Mouse (Mus musculus) brain, embryonic 14.5 days (tissue): Measurements from ENCODE around the gene Afmid. TPM values are rescaled to one million over a fixed set of nuclear protein-coding genes. Genes with fewer than 3 reads are reported as not detected.

Experiments
- DNase-seq: peaks from one replicate; pipeline ENCODE4 v3.0.0-alpha.2; 2011; ENCODE audit warnings: low read depth
- CTCF ChIP-seq: fragments of 200-500 bp; IDR thresholded peaks from 2 replicates; pipeline ENCODE4 v1.5.1; 2012; ENCODE audit warnings: inconsistent platforms, mild to moderate bottlenecking, moderate library complexity, borderline replicate concordance; ENCODE audit not compliant: insufficient read depth, insufficient read length; ENCODE audit errors: extremely low read depth
- POLR2A ChIP-seq: fragments of 200-500 bp; IDR thresholded peaks from 2 replicates; pipeline ENCODE4 v1.6.1; 2012; ENCODE audit warnings: mild to moderate bottlenecking, inconsistent platforms, borderline replicate concordance; ENCODE audit not compliant: poor library complexity, insufficient read depth, insufficient read length, severe bottlenecking; ENCODE audit errors: extremely low read depth
- polyA plus RNA-seq: library from polyadenylated mRNA; depleted of rRNA; stranded (reverse); fragments of >200 nt; gene quantifications from 2 replicates; pipeline ENCODE4 v1.2.3, GENCODE M21; 2012

Gene Afmid
- polyA plus RNA-seq, 1 experiment, result 4.5 TPM

DNA sequence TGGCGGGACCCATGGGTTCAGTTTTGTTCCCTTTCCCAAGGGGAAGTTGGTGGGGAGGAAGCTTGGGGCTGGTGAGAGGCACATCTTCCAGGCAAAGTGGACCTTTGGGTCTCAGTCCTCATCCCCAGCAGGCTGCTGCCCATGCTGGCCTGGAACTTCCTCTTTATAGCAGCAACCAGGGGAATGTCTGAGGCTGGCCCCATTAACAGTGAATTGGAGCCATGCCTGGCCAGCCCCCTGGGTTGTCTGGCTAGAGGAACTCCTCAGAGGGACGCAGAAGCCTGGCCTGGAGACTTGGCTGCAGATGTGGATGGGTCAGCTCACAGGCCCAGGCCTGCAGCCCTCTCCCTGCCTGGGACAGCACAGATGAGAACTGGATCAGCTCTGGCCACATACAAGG is 39.1 kb downstream of the Afmid start:
- no peak for DNase-seq
- TF ChIP-seq CTCF (no peak), POLR2A (no peak)

DNA sequence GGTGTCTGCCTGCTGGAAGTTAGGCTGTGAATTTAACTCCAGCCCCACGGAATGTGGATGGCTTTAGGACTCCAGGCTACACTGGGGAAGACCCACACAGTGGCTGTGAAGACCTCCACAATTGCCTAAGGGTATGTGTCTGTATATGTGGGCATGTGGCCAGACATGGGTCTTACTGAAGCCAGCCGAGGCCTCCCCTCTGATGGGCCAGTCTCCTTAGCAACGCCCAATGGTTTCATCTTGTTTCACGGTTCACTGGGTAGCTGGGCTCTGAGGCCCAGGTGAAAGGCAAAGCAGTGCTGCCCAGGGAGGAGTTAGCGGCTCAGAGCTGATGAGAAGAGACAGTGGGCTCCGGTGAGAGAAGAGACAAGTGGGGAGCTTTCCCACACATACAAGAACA is 40.3 kb downstream of the Afmid start:
- no peak for TF ChIP-seq CTCF
- DNase-seq, result peak; percentile 80

DNA sequence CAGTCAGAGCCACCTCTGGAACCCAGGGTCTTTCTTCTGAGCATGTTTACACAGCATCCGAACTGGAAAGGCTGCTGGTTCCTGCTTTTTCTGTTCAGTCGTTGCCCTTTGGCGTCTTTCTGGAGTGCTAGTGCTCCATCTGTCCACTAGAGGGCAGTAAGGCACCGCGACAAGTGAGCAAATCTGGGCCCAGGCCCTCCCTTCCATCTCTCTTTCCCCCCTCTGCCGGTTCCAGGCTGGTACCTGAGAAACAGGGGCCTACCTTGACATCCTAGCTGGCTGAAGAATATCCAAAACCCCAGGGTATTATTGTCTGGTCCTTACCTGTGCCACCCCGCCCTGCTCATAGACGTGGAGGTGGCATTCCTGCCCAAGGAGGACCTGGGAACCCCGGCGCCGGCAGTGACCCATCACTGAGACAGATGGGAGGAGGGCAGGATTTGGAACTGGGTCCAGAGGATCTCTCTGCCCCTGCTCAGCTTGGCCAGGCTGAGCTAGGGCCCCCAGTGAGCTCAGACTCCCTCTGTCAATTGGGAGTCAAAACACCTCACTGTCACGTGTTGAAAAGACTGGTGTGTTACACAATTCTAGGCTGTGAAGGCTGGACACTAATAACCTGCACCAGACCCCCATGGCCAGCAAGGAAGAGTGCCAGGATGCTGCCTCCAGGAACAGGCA is 45.1 kb downstream of the Afmid start:
- TF ChIP-seq POLR2A (no peak), CTCF (peak; percentile 99)
- DNase-seq, result peak; percentile 87

DNA sequence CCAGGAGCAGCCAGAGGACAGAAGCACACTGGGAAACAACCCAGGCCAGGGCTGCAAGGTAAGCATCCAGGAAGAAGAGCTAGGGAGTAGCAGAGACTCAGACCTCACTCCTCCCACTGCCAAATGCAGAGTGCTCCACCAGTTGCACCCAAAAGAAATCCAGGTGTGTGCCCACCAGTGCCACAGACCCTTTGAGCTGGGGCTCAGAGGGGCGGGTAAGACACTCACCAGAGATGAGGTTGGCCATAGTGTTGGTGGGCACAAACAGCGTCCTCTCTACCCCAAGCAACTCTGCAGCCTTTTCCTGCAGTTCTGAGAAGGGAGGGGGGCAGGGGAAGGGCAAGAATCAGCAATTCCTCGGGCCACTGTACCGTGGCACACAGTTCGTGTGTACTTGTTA is 45.7 kb downstream of the Afmid start:
- no peak for TF ChIP-seq POLR2A
- TF ChIP-seq CTCF, result no peak
- DNase-seq, result no peak

DNA sequence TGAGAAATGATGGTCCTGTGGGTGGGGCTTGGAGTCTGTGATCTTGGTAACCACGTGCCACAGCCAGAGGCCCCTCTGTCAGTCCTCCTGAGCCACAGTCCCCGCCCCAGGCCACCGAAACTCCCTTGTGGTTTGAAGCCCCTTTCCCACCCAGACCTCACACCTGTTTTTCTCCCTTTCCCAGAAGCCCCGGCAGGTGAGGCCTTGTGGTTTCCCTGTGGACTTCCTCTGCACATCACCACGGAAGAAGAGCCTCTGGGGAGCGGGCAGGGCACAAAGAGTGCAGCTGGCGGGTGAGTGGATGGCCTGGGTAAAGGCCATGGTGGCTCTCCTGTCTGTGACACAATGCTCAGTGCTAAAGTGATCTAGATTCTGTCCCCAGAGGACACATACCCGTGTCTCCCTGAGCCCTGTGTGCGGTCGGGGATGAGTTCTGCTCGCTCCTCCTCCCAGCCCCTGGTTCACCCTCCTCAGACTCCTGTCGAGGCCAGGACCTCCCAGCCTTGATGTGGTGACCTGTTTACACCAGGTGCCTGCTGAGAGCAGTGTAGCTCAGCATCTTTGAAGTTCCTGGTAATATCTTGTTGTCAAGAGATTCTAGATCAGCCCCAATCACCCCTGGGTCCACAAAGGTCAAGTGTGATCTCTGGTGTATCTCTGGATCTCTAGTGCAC is 46.3 kb downstream of the Afmid start:
- no peak for DNase-seq
- TF ChIP-seq POLR2A (no peak), CTCF (no peak)

DNA sequence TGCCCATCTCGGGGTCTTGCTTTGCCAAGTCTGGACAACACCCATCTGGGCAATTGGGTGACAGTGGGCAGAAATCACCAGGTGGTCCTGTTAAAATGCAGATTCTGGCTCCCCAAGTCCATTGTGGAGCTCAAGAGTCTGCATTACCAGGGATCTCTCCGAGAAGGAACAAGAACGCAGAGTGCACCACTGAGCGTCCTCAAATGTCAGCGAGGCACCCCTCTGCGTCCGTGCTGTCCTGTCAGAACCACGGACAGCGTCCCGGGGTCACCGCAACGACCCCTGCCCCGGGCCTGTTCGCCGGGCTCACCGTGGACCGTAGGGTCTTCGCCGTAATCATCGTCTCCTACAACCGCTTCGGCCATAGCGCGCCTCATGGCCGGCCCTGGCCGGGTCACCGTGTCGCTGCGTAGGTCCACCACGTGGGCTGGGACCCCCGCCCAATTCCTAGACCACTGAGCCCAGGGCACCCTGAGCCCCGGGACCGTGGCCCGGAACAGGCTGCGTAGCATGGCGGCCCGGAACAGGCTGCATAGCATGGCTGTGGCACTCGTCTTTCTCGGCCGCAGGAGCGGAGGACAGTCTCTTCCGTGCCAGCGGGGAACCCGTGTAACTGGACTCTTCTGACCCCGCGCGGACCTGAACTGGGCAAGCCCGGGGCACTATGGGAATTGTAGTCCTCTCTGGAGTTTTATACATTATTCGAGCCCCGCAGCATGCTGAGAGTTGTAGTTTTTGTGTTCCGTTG is 47.3 kb downstream of the Afmid start, which contains the start of gene Tha1:
Gene Tha1, minus strand, starts transcription at position 621 of the 748 bp plus-strand sequence.
- no peak for TF ChIP-seq CTCF
- no peak for TF ChIP-seq POLR2A
- DNase-seq, result peak; percentile 88

DNA sequence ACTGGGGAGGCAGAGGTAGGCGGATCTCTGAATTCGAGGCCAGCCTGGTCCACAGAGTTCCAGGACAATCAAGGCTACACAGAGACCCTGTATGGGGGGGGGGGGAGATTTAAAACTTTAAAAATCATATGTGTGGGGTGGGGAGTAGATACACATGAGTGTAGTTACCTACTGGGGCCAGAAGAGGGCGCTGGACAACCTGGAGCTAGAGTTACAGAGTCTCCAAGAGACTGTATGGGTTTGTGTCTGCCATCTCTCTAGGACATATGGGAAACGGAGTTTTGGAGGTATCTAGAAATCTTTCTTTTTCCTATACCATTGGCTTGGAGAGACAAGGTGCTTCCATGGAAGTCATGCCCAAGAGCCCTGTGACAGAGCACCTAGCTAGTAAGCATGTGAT is 48.7 kb downstream of the Afmid start:
- no peak for DNase-seq
- TF ChIP-seq CTCF (peak; percentile 48; the same call in 1 of the 2 replicates), POLR2A (no peak)

DNA sequence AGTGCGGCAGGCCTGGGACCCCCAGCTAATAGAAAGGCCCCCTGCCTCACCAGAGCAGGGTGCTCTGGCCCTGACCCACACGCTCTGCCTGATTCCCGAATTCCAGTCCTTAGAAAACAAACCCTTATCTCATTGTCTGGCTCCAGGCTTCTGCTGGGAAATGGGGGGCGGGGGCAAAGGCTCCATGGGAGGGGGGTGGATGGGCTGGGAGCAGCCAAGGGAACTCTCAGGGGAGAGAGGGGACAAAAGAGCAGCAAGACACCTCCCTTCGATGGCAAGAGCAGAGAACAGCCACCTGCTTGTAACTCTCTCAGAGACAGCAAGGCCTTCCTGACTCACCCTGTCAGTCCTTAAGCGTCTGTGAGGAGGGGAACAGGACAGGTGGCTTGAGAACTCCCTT is 50.0 kb downstream of the Afmid start:
- TF ChIP-seq POLR2A (no peak), CTCF (no peak)
- DNase-seq, result no peak

DNA sequence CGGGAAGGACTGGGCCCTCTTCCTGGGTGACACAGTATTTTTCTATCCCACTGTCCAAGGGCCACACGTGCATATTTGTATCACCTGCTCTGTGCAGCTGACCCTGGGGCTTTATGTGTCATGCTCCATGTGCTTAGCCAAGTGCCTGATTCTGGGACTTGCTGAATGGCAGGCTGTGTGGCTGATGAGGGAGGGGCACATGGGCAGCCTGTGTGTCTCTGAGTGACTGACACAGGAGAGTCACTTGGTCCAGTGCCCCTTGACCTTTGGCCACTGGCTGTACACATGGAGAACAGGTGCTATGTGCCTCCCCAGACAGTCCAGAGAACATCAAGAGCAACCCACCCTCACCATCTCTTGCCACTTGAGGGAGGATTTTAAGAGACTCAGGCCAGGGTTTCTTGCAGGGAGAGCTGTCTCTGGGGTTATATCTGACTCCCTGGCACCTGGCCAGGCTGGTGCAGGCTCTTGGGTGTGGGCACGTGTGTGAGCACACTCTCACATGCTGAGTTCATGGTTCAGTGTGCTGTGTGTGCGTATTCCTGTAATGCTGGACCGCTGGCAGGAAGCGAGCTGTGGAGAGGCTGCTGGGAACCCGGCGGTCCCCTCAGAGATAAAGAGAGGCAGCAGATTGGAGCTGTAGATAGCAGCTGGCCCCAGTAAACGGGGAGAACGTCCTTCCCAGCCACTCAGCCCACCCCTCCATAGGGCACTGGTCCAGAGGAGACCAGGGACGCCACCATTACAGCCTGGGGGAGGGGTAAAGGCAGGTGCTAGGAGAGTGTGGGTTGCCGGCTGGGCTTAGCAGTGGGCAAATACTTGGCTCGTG is 52.4 kb downstream of the Afmid start:
- no peak for TF ChIP-seq CTCF
- DNase-seq, result peak; percentile 82

DNA sequence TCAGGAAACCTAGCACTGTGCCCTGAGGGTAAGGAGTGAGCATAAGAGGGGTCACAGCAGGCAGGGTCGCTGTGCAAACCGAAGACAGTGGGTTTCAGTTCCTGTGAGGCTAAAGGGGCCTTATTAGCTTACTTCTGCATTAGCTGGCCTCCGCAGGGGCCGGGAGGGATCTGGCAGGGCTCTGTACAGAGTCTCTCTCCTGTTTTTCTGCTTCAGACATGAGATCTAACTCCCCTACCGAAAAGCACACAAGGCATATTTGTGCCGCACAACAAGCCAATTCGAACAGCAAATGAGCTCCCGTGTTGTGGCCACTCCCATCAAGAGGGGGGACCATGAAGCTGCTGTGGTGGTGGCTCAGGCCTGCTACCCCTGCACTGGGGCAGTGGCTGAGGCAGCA is 53.2 kb downstream of the Afmid start:
- DNase-seq, result peak; percentile 64

DNA sequence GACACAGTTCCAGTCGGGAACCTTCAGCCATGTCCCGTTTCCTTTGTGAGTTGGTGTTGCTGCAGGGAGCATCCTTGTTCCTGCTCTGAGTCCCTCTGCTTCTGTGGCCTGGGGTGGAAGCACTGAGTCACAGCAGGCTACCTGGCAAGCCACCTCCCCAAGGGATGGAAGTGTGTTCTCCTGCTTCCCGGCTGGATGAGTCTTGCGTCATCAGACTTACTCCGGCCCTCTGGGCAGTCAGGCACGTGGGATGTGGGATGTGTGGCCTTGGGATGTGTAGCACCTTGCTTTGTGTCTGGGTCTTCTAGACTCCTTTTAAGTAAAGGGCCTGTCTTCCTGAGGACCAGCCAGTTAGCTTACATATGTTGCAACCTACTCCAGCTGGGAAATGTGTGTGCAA is 54.0 kb downstream of the Afmid start:
- no peak for DNase-seq
- no peak for TF ChIP-seq POLR2A
- TF ChIP-seq CTCF, result no peak

More for the DNA sequence above, 53.2 kb downstream of the Afmid start:
- TF ChIP-seq POLR2A (no peak), CTCF (no peak)

DNA sequence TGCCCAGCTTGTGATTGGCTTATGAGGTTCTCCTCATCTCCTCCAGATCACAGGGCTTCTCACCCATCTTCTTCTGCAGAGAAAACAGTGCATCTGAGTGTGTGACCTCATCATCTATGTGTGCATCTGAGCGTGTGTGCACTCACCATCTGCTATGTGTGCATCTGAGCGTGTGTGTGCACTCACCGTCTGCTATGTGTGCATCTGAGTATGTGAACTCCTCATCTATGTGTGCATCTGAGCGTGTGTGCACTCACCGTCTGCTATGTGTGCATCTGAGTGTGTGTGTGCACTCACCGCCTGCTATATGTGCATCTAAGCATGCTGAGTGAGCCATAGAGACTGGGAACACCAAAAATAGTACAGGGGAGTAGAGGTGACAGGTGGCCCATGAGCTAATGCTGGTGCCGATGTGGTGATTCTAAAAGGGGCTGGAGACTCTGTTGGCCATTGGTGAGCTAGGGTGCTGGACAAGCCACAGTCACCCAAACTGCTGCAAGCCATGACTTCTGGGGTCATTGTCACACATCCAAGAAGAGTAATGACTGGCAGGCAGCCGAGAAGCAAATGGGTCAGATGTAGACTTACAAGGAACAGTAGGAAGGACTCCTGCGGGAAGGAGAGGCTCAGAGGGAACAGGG is 54.7 kb downstream of the Afmid start:
- DNase-seq, result no peak
- no peak for TF ChIP-seq POLR2A
- TF ChIP-seq CTCF, result no peak
